Mouse (Mus musculus): ENCODE data around the gene Rfwd3.
"Not testable (repeated sequence)": the region's sequence is repeated elsewhere in the genome, so short reads cannot be mapped to it uniquely, and the experiment has no call there.

The Rfwd3 gene

DNA sequence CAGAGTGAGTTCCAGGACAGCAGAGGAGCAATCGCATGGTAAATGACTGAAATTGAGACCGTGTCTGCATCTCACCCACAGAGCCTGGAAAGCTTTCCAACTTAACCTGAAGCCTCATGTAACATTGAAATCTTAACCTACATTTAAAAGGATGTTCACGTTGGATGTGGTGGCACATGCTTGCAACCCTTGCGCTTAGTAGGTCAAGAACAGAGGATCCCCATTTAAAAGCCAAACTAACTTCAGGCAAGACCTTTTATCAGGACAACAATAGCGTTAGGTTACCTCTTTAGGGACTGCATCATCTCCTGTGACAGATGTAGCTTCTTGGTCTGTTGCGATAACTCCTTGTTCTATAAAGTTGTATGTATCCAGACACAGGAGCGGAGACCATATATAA is 9.4 kb downstream of the Rfwd3 start:
- CTCF ChIA-PET = no interaction called here

DNA sequence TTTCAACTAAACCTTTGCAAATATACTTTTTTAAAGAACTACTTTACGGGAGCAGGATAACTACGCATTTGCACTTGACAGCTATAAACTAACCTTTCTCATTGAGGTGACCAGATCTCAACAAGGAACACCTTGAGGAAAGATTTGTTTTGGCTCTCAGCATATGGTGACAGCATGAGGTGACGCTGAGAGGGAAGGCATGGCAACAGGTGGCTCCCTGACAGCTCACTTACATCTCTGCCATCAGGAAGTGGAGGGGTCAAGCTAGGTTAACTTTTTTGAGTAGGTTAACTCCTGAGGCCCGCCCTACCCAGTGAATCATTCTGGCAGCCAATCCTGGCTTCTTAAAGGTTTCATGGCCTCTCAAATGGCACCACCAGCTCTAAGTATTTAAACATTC is 14.4 kb downstream of the Rfwd3 start:
- CTCF ChIA-PET = no interaction called here

DNA sequence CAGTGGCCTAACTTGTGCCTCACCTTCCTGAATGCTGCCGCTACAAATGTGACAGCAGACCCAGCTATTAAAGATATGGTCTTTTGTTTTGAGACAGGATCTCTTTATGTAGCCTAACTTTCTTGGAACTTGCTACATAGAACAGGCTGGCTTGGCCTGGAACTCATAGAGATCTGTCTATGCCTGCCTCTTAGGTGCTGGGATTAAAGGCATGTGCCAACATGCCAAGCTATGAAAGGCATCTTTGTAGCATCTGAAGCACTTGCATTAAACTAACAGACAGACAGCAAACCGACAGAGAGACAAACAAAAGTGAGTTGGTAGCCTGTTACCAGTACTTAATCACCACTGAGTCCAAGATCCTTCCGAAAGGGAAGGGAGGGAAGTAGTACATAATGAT is 17.9 kb downstream of the Rfwd3 start:
- CTCF ChIA-PET = no interaction called here

DNA sequence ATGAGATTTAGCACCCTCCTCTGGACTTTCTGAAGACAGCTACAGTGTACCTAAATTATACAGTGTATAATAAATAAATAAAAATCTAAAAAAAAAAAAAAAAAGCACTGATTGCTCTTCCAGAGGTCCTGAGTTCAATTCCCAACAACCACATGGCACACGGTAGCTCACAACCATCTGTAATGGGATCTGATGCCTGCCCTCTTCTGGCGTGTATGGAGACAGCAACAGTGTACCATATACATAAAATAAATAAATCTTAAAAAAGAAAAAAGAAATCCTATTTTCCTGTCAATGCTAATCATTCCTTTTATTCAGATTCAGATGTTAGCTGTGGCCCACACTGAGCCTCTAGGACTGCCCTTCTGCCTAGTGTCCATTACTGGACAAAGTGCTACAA is 31.7 kb downstream of the Rfwd3 start:
- CTCF ChIA-PET = interaction anchor here (0.7 kb wide), 1 partner anchor 77 kb away, joined by 10 read pairs; no protein-coding TSS in a partner anchor

DNA sequence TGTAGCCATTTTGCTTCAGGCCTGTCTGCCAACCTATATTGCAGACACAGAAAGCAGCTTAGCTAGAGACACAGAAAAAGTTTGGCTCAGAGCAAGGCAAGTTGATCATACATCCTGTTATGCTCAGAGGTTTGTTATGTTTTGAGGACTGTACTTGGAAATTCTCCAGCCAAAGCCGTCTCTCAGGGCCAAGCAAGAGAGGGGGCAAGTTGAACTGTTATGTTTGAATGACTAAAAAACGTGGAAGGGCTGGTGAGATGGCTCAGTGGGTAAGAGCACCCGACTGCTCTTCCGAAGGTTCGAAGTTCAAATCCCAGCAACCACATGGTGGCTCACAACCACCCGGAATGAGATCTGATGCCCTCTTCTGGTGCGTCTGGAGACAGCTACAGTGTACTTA is 33.9 kb downstream of the Rfwd3 start:
- CTCF ChIA-PET = not testable (repeated sequence)

DNA sequence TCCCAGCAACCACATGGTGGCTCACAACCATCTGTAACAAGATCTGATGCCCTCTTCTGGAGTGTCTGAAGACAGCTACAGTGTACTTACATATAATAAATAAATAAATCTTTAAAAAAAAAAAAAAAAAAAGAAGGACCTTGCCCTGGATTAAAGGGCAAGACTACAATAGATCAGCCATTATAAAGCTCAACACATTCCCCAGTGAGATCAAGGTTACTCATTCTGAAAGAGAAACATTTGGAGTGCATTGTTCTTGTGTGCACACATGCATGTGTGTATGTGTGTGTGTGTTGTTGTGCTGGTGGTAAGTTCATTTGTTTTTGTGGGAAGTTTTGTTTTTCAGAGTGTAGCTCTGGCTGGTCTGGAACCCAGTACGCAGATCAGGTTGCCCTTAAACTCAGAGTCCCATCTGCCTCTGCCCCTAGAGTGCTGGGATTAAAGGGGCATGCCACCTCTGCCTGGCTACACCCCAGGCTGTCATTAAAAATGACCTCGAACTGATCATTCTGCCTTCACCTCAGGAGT is 35.3 kb downstream of the Rfwd3 start:
- CTCF ChIA-PET = no interaction called here

DNA sequence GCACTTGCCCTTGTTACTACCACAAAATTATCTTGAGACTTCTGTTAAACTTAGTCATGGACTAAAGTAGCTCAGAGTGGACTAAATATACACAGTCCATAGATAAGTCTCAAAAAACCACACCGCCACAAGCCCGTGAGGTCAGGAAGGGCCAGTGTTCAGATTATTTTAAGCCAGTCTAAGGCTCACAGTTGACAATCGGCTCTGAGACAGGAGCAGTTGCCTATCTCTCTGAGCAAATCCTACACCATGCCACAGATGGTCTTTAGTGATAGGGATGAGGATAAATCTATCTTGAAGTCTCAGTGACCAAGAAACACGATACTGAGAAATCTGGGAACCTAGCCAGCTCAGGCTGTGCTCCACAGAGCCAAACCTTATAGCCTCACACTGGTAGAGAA is 38.0 kb downstream of the Rfwd3 start:
- CTCF ChIA-PET = interaction anchor here (0.6 to 0.7 kb wide), 2 partner anchors 79 to 591 kb away, joined by 14 to 16 read pairs; no protein-coding TSS in a partner anchor

DNA sequence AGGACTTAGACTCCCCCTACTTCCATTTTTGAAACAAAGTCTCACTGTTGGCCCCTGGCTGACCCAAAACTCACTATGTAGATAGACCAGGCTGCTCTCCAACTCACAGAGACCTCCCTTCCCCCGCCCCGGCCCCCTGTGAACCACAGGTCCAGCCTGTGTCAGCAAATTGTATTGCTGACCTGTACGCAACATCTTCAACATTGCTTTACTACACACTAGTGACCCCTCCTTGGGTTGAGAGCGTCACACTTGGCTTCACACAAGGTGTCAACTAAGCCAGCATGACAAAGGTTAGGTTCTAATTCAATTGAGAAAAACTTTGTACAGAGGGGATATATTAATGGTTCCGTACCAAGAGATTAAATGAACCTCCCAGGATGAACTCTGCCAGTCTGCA is 39.8 kb downstream of the Rfwd3 start:
- CTCF ChIA-PET = no interaction called here

DNA sequence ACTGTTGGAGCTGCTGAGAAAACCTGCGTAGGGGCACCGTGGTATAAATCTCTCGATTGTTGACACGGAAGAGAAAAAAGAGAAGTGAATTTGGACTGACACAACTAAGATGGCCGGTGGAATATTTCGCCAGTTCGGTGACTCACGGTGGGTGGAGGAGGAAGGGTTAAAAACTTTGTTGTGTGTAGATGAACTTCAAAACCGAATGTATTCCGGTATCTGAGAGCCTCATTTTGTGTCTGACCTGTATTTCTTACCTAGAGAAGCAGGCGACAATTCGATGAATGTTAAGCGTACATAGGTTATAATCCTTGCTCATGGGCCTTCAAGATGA is 40.6 kb downstream of the Rfwd3 start:
- CTCF ChIA-PET = no interaction called here

DNA sequence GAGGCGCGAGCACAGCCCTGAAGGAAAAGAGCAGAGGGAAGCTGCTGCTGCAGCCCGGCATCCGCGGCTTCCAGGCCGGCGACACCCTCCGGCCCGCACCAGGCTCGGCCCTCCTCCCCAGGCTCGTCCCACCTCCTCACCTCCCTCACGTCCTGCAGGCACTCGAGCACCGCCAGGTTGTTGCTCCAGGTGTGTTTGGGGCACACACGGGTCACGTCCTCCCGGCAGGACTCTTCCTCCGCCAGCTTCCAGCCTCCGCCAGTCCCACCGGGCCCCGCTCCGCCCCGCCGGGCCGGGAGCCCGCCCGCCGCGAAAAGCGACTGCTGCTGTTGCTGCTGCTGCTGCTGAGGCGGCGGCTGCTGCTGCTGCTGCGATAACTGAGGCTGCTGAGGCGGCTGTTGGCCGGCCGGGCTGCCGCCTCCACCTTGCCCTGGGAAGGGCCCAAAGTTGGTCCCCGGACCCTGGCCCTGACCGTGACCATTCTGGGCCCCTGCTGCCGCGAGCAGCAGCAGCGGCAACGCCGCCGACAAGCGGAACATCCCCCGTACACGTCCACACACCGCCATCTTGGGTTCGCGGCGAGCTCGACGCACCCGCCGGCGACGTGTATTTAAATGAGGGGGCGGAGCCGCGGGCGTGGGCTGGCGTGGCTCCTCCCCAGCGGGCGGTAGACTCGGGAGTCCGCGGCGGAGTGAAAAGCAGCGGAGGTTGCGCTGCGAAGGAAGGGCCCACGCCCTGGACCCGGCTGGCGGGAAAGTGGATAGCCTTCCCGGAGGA is 41.2 kb downstream of the Rfwd3 start, which contains the start of gene Glg1:
TSS of gene Glg1 (minus strand) at position 586 of the 777 bp plus-strand sequence.
- CTCF ChIA-PET = no interaction called here

DNA sequence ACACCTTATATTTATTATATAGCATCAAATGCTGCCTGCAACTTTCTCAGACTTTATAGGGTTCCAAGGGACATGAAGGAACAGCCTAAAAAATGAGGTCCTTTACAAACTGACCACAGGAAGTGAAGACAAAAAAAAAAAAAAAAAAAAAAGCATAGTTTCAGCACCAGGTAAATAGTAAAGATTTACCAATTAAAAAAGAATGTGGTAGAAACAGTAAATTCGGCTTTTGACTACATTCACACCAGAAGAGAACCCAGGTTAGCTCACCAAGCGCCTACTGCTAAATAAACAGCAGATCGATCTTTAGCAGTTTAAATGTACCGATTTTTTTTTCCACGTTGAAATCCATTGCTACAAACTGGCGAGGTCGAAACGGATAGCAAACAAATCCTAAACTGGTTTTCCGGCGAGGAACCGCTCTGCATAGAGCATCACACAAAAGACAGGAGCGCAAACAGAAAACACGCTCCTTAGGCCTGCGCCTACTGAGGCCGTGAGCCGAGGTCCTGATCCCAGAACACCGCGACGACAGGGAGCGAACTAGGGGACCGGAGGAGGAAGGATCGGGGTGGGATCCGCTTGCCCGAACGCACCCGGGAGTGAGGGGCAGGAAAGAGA is 41.9 kb downstream of the Rfwd3 start:
- CTCF ChIA-PET = no interaction called here

DNA sequence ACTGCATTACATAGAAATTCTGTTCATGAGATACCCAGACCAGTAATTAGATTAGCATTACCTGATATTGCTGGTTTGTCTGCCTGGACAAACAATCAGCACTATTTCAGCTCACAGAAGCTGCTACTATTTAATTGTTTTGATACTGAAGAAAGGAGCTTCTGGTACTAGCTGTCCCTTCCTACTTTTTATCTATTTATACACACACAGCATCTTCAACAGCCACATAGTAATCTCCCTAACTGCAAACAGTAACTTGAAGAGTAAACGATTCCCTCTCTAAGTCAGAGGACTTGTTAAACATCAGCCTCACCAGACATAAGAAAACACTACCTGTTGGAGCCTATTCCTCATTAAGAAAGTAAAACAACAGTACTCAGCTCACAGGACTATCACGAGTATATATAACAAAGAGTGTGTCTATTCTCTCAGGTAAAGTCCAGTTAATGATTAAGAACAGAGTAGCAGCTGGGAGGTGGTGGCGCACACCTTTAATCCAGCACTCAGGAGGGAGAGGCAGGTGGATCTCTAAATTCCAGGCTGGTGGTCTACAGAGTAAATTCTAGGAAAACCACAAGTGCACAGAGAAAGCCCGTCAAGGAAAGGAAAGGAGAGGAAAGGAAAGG is 47.4 kb downstream of the Rfwd3 start:
- CTCF ChIA-PET = no interaction called here

DNA sequence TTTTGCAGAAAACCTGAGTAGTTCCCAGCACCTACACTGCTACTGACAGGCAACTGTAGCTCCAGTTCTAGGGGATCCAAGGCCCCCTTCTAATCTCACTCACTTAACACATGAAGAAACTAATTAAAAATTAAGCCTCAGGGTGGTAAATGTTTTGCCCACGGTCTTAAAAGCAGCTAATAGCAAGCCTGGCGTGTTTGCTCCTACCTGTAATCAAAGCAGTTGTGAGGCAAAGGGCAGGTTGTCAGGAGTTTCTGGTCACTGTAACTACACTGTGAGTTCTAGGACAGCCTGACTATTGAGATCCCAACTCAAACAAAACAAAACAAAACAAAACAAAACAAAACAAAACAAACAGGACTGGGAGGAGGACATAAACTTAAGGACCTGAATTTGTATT is 49.9 kb downstream of the Rfwd3 start:
- CTCF ChIA-PET = no interaction called here

DNA sequence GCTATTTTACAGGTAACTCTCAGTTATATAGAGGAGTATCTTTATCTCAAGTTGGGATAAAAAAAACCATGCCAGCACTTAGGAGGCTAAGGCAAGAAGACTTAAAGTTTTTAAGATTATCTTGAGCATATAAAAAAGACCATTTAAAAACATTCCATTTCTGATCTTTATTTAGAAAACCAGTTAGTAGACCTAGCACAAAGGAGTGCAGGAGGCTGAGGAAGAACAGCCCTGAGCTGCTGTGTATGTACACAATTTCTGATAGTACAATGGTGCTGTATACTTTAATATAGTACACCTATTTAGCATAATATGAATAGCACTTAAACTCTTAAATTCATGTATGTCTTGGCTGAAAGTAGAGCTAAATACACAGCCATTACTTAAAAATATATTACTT is 51.9 kb downstream of the Rfwd3 start:
- CTCF ChIA-PET = interaction anchor here (0.5 kb wide), 1 partner anchor 51 kb away, joined by 3 read pairs; no protein-coding TSS in a partner anchor

DNA sequence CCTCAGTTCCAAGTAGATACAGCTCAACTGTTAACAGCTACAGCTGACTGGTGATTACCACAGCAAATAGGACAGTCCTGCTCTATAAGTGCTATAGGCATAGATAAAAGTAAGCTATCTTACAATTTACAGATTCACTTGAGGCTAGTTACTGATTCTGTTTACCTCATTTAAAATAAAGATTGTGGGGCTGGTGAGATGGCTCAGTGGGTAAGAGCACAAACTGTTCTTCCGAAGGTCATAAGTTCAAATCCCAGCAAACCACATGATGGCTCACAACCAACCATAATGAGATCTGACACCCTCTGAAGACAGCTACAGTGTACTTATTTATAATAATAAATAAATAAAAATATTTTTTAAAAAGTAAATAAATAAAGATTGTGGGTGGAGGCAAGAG is 53.2 kb downstream of the Rfwd3 start:
- CTCF ChIA-PET = interaction anchor here (0.5 to 0.6 kb wide), 2 partner anchors 10 to 129 kb away, joined by 4 to 6 read pairs; no protein-coding TSS in a partner anchor

DNA sequence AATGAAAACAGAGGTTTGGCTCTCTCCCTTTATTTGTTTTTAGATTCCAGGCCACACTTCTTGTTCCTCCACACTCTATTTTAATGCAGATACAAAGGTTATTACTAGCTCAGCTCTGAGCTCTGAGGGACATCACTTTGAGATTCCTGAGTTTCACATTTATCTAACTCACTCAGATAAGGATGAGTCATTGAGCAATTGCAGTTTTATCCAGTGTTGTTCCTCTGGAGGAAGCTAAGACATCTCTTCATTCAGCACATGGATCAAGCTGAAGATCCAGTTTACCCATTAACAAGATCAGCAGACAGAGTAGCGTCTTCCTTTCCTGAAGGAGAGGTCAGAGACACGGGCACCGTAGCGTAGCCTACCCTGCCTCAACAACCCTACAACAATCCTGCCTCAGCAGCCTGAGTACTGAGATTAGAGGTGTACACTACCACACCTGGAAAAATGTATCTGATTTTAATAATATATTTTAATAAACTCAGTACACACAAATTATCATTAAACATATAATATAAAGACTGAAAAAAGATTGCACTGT is 53.7 kb downstream of the Rfwd3 start:
- CTCF ChIA-PET = interaction anchor here (0.5 kb wide), 1 partner anchor 11 kb away, joined by 4 read pairs; no protein-coding TSS in a partner anchor

DNA sequence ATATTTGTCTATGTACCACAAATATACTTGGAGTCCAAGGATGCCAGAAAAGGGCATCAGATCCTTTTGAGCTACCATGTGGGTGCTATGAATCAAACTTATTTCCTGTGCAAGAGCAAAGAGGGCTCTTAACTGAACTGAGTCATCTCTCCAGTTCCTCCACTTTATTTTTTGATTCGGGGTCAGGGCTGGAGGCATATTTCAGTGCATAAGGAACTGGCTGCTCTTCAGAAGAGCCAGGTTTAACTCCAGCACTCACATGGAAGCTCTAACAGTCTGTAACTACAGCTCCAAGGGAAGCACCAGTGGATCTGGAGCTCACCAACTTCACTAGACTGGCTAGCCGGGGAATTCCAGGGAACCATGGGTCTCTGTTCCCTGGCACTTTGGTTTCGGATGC is 62.7 kb downstream of the Rfwd3 start:
- CTCF ChIA-PET = interaction anchor here (0.6 kb wide), 2 partner anchors 20 to 28 kb away, joined by 3 to 10 read pairs; no protein-coding TSS in a partner anchor

DNA sequence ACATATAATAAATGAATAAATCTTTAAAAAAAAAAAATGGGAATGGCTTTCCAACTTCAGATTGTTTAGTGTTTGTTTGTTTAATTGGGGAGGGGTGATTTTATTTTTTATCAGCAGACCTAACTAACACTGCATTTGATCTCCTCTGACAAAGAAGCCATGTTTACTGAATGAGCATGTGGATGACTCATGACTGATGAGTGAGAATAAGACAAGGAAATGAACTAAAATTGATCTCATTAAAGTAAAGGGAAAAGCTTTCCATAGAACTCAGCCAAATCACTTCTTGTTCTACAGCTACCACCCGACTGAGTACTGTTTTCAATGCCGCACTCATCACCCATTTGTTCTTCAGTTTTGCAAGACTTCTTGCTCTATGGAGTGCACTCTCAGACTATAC is 66.3 kb downstream of the Rfwd3 start:
- CTCF ChIA-PET = no interaction called here

DNA sequence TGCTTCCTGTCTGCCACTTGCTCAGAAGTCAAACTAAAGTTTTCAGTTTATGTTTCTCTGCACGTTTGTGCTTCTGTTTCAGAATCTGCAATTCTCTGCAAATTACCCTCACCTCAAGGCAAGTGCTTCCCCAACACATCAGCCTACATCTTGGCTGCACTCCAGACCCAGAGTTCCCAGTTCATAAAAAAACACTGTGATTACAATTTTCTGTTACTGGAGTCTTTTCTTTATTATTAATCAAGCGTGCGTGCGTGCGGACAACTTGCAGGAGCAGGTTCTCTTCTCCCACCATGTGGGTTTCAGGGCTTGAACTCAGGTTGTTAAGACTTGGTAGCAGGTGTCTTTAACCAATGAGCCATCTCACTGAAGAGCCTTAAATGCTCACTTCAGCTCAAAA is 75.9 kb downstream of the Rfwd3 start:
- CTCF ChIA-PET = no interaction called here
